Mouse (Mus musculus): ENCODE results near the gene Gm8127.
A peak's percentile ranks its signal among the peaks of the same experiment; 100 is the strongest.
"Not testable (repeated sequence)": the region's sequence is repeated elsewhere in the genome, so short reads cannot be mapped to it uniquely, and the experiment has no call there.

The Gm8127 gene

GRCm38 (mm10) chr14:43293503-43293902 lies at the start of gene Gm8127:
TSS of gene Gm8127 (minus strand) at chr14:43293832.
- not testable (repeated sequence) for DNase-seq

GRCm38 (mm10) chr14:43337646-43338045 lies 44.0 kb upstream of the Gm8127 start:
- DNase-seq: not testable (repeated sequence)

- DNase-seq: not testable (repeated sequence)
Measured at GRCm38 (mm10) chr14:43331362-43331880, 37.8 kb upstream of the Gm8127 start.

- not testable (repeated sequence) for DNase-seq
Measured at GRCm38 (mm10) chr14:43328603-43329002, 35.0 kb upstream of the Gm8127 start.

- DNase-seq: not testable (repeated sequence)
Measured at GRCm38 (mm10) chr14:43319516-43319915, 25.9 kb upstream of the Gm8127 start.

GRCm38 (mm10) chr14:43278681-43279080 lies 15.0 kb downstream of the Gm8127 start:
- DNase-seq: peak; percentile 89

GRCm38 (mm10) chr14:43278146-43278545 lies 15.5 kb downstream of the Gm8127 start:
- not testable (repeated sequence) for DNase-seq

- not testable (repeated sequence) for DNase-seq
Measured at GRCm38 (mm10) chr14:43277468-43277867, 16.2 kb downstream of the Gm8127 start.

GRCm38 (mm10) chr14:43275752-43276151 lies 17.9 kb downstream of the Gm8127 start:
- DNase-seq: not testable (repeated sequence)

- not testable (repeated sequence) for DNase-seq
Measured at GRCm38 (mm10) chr14:43274986-43275511, 18.6 kb downstream of the Gm8127 start, which contains the start of gene Gm9732. TSS of gene Gm9732 (plus strand) at chr14:43275036.

GRCm38 (mm10) chr14:43273161-43273560 lies 20.5 kb downstream of the Gm8127 start:
- not testable (repeated sequence) for DNase-seq

GRCm38 (mm10) chr14:43269211-43269610 lies 24.4 kb downstream of the Gm8127 start:
- not testable (repeated sequence) for DNase-seq

GRCm38 (mm10) chr14:43268521-43269084 lies 25.0 kb downstream of the Gm8127 start:
- DNase-seq: peak; percentile 53

GRCm38 (mm10) chr14:43263421-43263820 lies 30.2 kb downstream of the Gm8127 start:
- DNase-seq: not testable (repeated sequence)

GRCm38 (mm10) chr14:43258349-43258748 lies 35.3 kb downstream of the Gm8127 start, which contains the start of gene Gm8126:
TSS of gene Gm8126 (plus strand) at chr14:43258649.
- DNase-seq: not testable (repeated sequence)

GRCm38 (mm10) chr14:43256511-43256910 lies 37.1 kb downstream of the Gm8127 start:
- DNase-seq: not testable (repeated sequence)

- DNase-seq: not testable (repeated sequence)
Measured at GRCm38 (mm10) chr14:43250549-43251253, 42.9 kb downstream of the Gm8127 start.

- not testable (repeated sequence) for DNase-seq
Measured at GRCm38 (mm10) chr14:43249611-43250170, 43.9 kb downstream of the Gm8127 start.

All from right cerebral cortex, adult 18-20 months (tissue).